Mouse (Mus musculus) kidney, adult 18-20 months (tissue): Measurements from ENCODE around the gene Tshr.
"Not testable (repeated sequence)": the region's sequence is repeated elsewhere in the genome, so short reads cannot be mapped to it uniquely, and the experiment has no call there.

ENCODE experiments used
- DNase-seq: peaks from one replicate; pipeline ENCODE4 v3.0.0; 2021

Gene Tshr

GRCm38 (mm10) chr12:91511766-91512165 lies 127.4 kb downstream of the Tshr start:
- DNase-seq, result no peak

- no peak for DNase-seq
Observed at GRCm38 (mm10) chr12:91513980-91514379, 129.6 kb downstream of the Tshr start.

GRCm38 (mm10) chr12:91517808-91518207 lies 133.4 kb downstream of the Tshr start:
- DNase-seq, result no peak

- DNase-seq, result no peak
Observed at GRCm38 (mm10) chr12:91523626-91524025, 139.3 kb downstream of the Tshr start.

GRCm38 (mm10) chr12:91534514-91534913 lies 150.2 kb downstream of the Tshr start:
- DNase-seq, result no peak

- no peak for DNase-seq
Observed at GRCm38 (mm10) chr12:91540202-91540601, 155.8 kb downstream of the Tshr start.

- no peak for DNase-seq
Observed at GRCm38 (mm10) chr12:91549471-91549870, 165.1 kb downstream of the Tshr start.

- peak; percentile 38 for DNase-seq
Observed at GRCm38 (mm10) chr12:91551773-91552526, 167.6 kb downstream of the Tshr start.

- not testable (repeated sequence) for DNase-seq
Observed at GRCm38 (mm10) chr12:91557358-91558005, 173.1 kb downstream of the Tshr start.

- not testable (repeated sequence) for DNase-seq
Observed at GRCm38 (mm10) chr12:91558152-91558551, 173.8 kb downstream of the Tshr start.

- DNase-seq, result no peak
Observed at GRCm38 (mm10) chr12:91567145-91567544, 182.8 kb downstream of the Tshr start.

- DNase-seq, result no peak
Observed at GRCm38 (mm10) chr12:91569255-91569654, 184.9 kb downstream of the Tshr start.

- no peak for DNase-seq
Observed at GRCm38 (mm10) chr12:91571708-91572107, 187.3 kb downstream of the Tshr start.

- DNase-seq, result no peak
Observed at GRCm38 (mm10) chr12:91579665-91580064, 195.3 kb downstream of the Tshr start.

GRCm38 (mm10) chr12:91581204-91582070 lies 197.1 kb downstream of the Tshr start:
- DNase-seq, result no peak

GRCm38 (mm10) chr12:91582362-91583002 lies 198.1 kb downstream of the Tshr start:
- DNase-seq, result no peak

GRCm38 (mm10) chr12:91583409-91583808 lies 199.0 kb downstream of the Tshr start:
- no peak for DNase-seq

GRCm38 (mm10) chr12:91585206-91585605 lies 200.8 kb downstream of the Tshr start:
- no peak for DNase-seq

GRCm38 (mm10) chr12:91585815-91586214 lies 201.5 kb downstream of the Tshr start:
- DNase-seq, result not testable (repeated sequence)

GRCm38 (mm10) chr12:91587077-91587476 lies 202.7 kb downstream of the Tshr start:
- DNase-seq, result no peak

GRCm38 (mm10) chr12:91587491-91588033 lies 203.2 kb downstream of the Tshr start:
- no peak for DNase-seq

- peak; percentile 90 for DNase-seq
Observed at GRCm38 (mm10) chr12:91588176-91588669, 203.9 kb downstream of the Tshr start.
